Mouse (Mus musculus): Measurements from ENCODE around the gene Crygd. TPM values are rescaled to one million over a fixed set of nuclear protein-coding genes. Genes with fewer than 3 reads are reported as not detected.

Gene Crygd
- polyA plus RNA-seq, 1 experiment from 2014 or later: not detected

DNA sequence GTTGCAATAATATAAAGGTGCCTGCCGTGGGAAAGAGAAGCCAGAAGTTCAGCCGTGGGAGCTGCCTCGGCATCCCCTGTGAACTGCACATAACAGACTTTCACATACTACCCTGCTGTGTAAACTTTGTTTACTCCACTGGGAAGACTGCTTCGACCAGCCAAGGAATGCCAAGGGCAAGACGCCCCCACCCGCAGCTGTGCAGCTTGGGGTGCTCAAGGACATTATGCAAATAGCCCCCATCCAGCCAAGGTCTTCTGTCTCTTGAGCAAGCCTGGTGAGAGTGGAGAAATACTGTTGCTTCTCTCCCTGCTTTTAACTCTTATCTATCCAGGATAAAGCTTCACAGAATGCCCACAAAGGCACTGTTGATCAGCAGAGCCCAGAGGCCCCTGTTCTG, 22.4 kb downstream of the Crygd start:
- Histone ChIP-seq H3K36me3 (no peaks in the 10 kb centered on the region), H3K27ac (no peak overlapping the region), H3K4me2 (no peak overlapping the region), H3K9me3 (no peaks in the 10 kb centered on the region), H3K27me3 (no peaks in the 10 kb centered on the region), H3K4me3 (no peak overlapping the region), H3K9ac (no peak overlapping the region), H3K4me1 (no peaks in the 10 kb centered on the region)
- 57% methylated on average over 6 of the region's 6 CpGs for WGBS
- no peak for ATAC-seq (ENCODE audit: borderline replicate concordance, extremely low read depth, low FRiP score, low TSS enrichment)

DNA sequence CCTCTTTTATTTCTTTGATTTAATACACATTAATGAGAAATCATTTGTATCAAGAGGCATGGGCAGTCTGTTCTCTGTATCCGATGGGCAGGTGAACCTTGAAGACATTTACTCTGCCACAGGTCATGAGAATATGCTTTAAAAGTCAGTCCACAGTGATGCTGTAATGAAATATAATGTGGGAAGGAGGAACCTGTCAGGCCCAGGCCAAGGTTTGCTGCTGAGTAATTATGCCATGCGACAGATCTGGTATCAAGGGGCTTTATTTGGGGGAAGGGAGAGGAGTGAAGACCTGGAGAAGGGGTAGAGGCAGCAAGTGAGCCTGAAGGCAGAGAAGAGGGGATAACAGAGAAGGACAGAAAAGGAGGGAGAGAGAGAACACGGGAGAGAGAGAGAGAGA, 23.6 kb downstream of the Crygd start:
- Histone ChIP-seq H3K4me1 (no peaks in the 10 kb centered on the region), H3K9me3 (no peaks in the 10 kb centered on the region), H3K27ac (no peak overlapping the region), H3K9ac (no peak overlapping the region), H3K4me3 (no peak overlapping the region), H3K27me3 (no peaks in the 10 kb centered on the region), H3K4me2 (no peak overlapping the region), H3K36me3 (no peaks in the 10 kb centered on the region)
- 58% methylated on average over 3 of the region's 3 CpGs for WGBS
- no peak for ATAC-seq (ENCODE audit: borderline replicate concordance, extremely low read depth, low FRiP score, low TSS enrichment)

DNA sequence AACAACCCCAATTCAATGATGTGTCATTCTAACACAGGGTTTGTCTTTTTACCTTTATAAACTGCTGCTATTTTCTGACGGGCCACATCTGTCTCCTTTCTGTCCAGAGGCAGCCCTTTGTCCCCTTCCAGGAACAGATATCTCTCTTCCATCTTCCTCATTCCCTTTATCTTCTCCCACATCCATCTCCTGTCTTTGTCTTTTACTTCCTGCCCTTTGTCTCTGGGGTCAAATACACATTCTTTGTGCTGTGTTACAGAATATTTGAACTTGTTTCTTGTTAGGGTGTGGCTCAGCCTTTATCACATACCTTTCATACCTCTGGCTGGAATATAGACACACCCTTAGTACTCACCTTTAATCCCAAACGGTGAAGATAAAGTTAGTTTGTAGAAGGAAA, 25.7 kb downstream of the Crygd start:
- no peak overlapping the region for H3K27ac ChIP-seq
- 22% methylated on average over 2 of the region's 2 CpGs for WGBS
- ATAC-seq (ENCODE audit: borderline replicate concordance, extremely low read depth, low FRiP score, low TSS enrichment): no peak
- H3K4me3 ChIP-seq: no peak overlapping the region
- H3K27me3 ChIP-seq: no peaks in the 10 kb centered on the region
- H3K36me3 ChIP-seq: no peaks in the 10 kb centered on the region
- no peaks in the 10 kb centered on the region for H3K4me1 ChIP-seq
- no peak overlapping the region for H3K4me2 ChIP-seq
- H3K9me3 ChIP-seq: no peaks in the 10 kb centered on the region
- H3K9ac ChIP-seq: no peak overlapping the region

DNA sequence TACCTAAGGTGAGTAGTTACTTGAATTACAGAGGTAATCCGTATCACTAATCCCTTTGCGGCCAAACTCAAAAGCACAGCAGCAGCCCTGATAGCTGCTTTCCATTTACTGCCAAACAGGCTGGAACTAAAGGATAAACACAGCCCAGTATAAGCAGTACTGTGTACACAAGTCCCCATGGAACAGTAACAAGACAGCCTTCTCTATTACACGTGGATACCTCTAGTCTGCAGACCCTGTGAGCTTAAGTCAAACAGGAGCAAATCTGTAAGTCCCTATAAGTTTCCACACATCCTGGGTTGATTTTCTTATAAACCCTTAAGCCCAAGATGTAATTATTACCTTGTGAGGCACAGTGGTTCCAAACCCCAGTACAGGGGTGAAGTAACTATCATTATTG, 27.7 kb downstream of the Crygd start:
- Histone ChIP-seq H3K27me3 (no peaks in the 10 kb centered on the region), H3K9me3 (no peaks in the 10 kb centered on the region), H3K4me1 (no peaks in the 10 kb centered on the region), H3K4me3 (no peak overlapping the region), H3K4me2 (no peak overlapping the region), H3K36me3 (no peaks in the 10 kb centered on the region), H3K9ac (no peak overlapping the region), H3K27ac (no peak overlapping the region)
- ATAC-seq (ENCODE audit: borderline replicate concordance, extremely low read depth, low FRiP score, low TSS enrichment): no peak
- 34% methylated on average over 3 of the region's 3 CpGs for WGBS

DNA sequence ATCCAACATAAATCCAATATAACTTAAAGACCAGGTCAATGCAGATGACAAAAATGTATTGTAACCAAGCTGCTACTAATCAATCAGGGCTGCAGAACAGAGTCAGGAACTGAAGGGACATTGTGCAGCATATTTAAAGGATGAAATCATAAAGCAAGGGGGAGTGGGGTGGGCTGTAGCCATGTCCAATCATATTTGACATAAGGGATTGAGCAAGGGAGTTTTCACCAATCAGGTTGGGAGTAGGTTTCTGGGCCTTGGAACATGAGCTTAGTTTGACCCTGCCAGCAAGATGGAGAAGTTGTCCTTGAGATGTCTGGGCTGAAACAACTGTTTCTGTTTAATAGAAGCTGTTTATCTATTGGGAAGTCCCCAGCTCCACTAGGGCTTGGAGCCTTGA, 30.6 kb downstream of the Crygd start, which contains the start of gene Akr1cl:
TSS of gene Akr1cl (minus strand) at position 119 of the 400 bp plus-strand sequence.
- no peak within 1 kb of the TSS for H3K4me3 ChIP-seq
- H3K4me2 ChIP-seq: no peak within 1 kb of the TSS
- H3K9ac ChIP-seq: no peak within 1 kb of the TSS
- no peaks in the 10 kb centered on the region for H3K36me3 ChIP-seq
- H3K27me3 ChIP-seq: no peaks in the 10 kb centered on the region
- no peaks in the 10 kb centered on the region for H3K4me1 ChIP-seq
- no peak within 1 kb of the TSS for H3K27ac ChIP-seq
- H3K9me3 ChIP-seq: no peaks in the 10 kb centered on the region
- ATAC-seq (ENCODE audit: borderline replicate concordance, extremely low read depth, low FRiP score, low TSS enrichment): no peak

DNA sequence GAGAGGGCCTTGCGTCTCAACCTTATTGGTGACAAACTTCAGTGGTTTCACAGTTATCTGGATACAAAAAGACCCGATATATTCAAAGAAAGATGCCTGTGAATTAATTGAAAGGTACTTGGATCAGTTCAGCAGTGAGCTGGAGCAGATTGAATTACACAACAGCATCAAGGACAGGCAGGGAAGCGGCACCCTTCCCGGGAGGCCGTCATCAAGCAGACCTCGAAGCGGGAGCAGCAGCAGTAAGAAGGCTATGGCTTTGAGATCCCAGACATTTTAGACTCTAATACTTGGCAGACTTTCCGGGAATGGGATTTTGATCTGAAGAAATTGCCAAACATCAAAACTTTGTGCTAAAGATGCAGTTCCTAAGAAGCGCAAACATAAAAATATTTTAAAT, 35.0 kb downstream of the Crygd start:
- Histone ChIP-seq H3K27ac (no peak overlapping the region), H3K4me1 (no peaks in the 10 kb centered on the region), H3K36me3 (no peaks in the 10 kb centered on the region), H3K9ac (no peak overlapping the region), H3K4me3 (no peak overlapping the region), H3K4me2 (no peak overlapping the region), H3K27me3 (no peaks in the 10 kb centered on the region), H3K9me3 (no peaks in the 10 kb centered on the region)
- no peak for ATAC-seq (ENCODE audit: borderline replicate concordance, extremely low read depth, low FRiP score, low TSS enrichment)
- WGBS: 68% methylated on average over 9 of the region's 9 CpGs

DNA sequence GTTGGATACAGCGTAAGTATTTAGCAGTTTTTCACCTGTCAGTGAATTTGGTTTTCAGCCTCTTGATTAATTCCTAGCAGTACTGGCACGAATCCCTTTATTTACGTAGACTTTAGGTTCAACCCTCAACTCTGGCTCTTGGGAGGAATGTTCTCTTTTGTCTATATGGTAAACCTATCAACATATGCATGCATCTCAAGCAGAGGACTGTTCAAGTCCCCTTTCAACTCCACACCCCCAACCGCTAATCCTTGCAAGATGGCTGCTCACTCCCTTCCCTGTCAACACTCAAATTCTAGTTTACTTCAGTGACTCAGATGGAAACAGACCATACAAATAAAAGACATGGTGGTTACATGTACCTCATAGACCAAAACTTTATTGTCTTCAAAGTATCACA, 50.5 kb downstream of the Crygd start:
- Histone ChIP-seq H3K27me3 (no peaks in the 10 kb centered on the region), H3K27ac (no peak overlapping the region), H3K4me1 (no peaks in the 10 kb centered on the region), H3K36me3 (no peaks in the 10 kb centered on the region), H3K9me3 (no peaks in the 10 kb centered on the region), H3K4me2 (no peak overlapping the region), H3K9ac (no peak overlapping the region), H3K4me3 (no peak overlapping the region)
- no peak for ATAC-seq (ENCODE audit: borderline replicate concordance, extremely low read depth, low FRiP score, low TSS enrichment)
- 73% methylated on average over 4 of the region's 4 CpGs for WGBS

Other genes with a start within 250 kb of the Crygd start
- 5.9 and 8.1 TPM in 2 replicates for gene Plekhm3, start 106.6 kb downstream of the Crygd start, polyA plus RNA-seq (2015; fragmentation: Nextera tagmentation; extraction: Ambion mirVana)
- 0.25 and 0.26 TPM in 2 replicates for gene Akr1cl, start 30.7 kb downstream of the Crygd start, polyA plus RNA-seq (2015; fragmentation: Nextera tagmentation; extraction: Ambion mirVana)
- gene Cryge, start 12.3 kb downstream of the Crygd start, polyA plus RNA-seq (2015; fragmentation: Nextera tagmentation; extraction: Ambion mirVana): not detected in 2 replicates
- not detected in 2 replicates for gene Crygc, start 10.2 kb upstream of the Crygd start, polyA plus RNA-seq (2015; fragmentation: Nextera tagmentation; extraction: Ambion mirVana)
- not detected in 2 replicates for gene Crygb, start 18.8 kb upstream of the Crygd start, polyA plus RNA-seq (2015; fragmentation: Nextera tagmentation; extraction: Ambion mirVana)
- not detected in 2 replicates for gene Cryga, start 39.9 kb upstream of the Crygd start, polyA plus RNA-seq (2015; fragmentation: Nextera tagmentation; extraction: Ambion mirVana)
- not detected in 2 replicates for gene Gm28845, start 56.1 kb upstream of the Crygd start, polyA plus RNA-seq (2015; fragmentation: Nextera tagmentation; extraction: Ambion mirVana)
- 0.20 and 0.27 TPM in 2 replicates for gene D630023F18Rik, start 59.8 kb upstream of the Crygd start, polyA plus RNA-seq (2015; fragmentation: Nextera tagmentation; extraction: Ambion mirVana)
- gene Idh1, start 123.0 kb upstream of the Crygd start, polyA plus RNA-seq (2015; fragmentation: Nextera tagmentation; extraction: Ambion mirVana): 115 and 119 TPM in 2 replicates
- gene Pikfyve, start 123.2 kb upstream of the Crygd start, polyA plus RNA-seq (2015; fragmentation: Nextera tagmentation; extraction: Ambion mirVana): 8.7 and 8.9 TPM in 2 replicates
- not detected in 2 replicates for gene Pth2r, start 218.6 kb upstream of the Crygd start, polyA plus RNA-seq (2015; fragmentation: Nextera tagmentation; extraction: Ambion mirVana)